Mouse (Mus musculus): ENCODE results near the gene Sirt3.
"Not testable (repeated sequence)": the region's sequence is repeated elsewhere in the genome, so short reads cannot be mapped to it uniquely, and the experiment has no call there.

Sirt3 gene

DNA sequence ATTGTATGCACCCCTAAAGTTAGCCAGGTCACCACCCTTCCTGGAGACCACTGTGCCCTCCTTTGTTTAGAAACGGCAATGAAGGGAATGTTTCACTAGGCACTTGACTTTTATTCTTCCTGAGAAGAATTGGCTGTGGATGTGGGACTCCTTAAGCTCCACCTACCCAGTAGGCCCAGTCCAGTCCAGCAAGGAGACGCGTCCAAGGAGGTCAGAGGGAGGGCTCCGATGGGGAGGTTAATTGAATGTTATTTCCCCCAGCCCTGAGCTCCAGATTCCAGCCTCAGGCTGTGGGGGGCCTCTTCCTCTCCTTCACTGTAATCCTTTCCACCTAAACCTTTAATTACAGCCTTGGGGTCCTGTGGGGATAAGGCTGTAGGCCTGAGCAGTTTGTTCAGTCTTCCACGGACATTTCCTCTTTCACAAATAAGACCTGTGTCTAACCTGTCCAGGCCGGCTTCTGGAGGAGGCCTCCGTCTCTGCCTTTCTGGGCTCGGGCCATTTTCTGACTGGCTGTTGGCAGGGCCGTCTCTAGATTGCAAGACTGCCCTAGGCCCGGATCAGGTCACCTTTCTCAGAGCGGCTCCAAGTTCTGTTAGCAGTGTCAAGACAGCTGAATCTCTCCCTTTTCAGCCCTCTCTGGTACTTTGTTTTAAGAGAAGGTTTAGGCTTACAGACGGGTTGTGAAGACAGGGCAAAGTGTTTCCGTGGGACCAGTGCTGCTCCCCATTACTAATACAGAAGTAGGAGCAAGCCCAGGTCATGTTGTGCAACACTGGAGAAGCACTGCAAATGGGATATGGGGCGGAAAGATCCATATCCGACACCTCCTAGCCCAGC lies 20.1 kb upstream of the Sirt3 start:
- in situ Hi-C loops (cut with MboI; ENCODE audit: low pct_unique_long_range_greater_than_20kb in 1 of 2, low sequenced_read_pairs in 2 of 2, unreplicated experiment in 1 of 2): loop anchor here in 1 of 2 experiments (5.0 to 25.0 kb wide), 2 partner anchors 60 to 285 kb away; partner anchors contain the start of genes Hras and Lrrc56

DNA sequence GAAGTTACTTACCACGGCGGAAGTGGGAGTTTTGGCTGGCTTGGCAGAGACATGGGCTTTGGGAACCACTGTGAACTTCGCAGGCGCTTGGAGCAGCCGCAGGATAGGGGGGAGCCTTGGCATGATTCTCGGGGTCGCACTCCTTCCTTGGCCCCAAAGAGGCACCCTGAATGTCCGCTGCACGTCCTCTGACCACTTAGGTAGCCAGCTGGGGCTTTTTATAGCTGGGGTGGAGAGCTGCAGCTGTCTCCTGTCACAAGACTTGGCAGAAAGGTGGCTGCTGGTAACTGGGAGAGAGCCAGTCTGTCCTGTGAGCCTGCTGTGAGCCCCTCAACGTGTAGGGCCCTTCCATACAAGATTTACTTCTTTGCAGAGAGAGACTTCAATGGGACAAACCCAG lies 18.1 kb upstream of the Sirt3 start, which contains the start of gene Cox8b:
Gene Cox8b (minus strand): TSS at position 227 of the 400 bp plus-strand sequence.
- in situ Hi-C loops (cut with MboI; ENCODE audit: low pct_unique_long_range_greater_than_20kb in 1 of 2, low sequenced_read_pairs in 2 of 2, unreplicated experiment in 1 of 2): loop anchor here in 1 of 2 experiments (5.0 to 25.0 kb wide), 2 partner anchors 58 to 287 kb away; partner anchors contain the start of genes Hras and Lrrc56

DNA sequence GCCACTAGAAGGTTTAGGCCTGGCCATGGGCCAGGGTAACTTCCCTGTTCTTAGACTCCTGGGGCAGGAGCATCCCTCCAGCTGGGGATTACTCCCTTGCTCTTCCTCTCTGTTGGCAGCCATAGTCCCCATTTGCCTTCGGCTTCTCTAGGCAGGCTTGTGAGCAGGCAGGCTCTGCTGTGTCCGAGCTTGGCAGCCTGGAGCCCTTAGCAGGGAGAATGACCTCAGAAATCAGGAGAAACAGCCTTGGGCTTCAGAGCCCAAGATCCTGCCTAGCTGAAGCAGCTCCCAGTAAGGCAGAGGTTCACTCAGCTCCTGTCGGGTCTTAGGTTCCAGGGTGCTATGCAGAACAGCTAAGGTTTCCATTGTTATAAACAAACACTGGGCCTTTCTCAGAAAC lies 17.0 kb upstream of the Sirt3 start:
- in situ Hi-C loops (cut with MboI; ENCODE audit: low pct_unique_long_range_greater_than_20kb in 1 of 2, low sequenced_read_pairs in 2 of 2, unreplicated experiment in 1 of 2): loop anchor here in 1 of 2 experiments (5.0 kb wide), 1 partner anchor 52 kb away; the partner anchor contains the start of genes Odf3 and Scgb1c1

DNA sequence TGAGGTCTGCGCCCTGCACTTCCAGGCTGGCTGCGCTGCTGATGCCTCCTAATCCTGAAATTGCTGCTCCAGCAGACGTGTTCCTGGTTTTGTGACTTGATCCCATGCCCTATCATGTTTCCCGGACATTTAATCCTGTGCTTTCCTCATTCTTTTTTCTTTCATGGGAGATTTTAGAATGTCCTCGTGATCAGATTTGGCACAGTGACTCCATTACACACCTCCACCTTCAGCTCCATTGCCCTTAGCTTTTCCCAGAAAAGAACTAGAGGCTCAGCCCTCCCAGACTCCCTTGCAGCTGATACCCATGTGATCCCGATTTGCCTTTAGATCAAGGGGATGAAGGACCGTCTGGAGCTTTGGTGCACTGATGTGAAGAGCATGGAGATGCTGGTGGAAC lies 15.8 kb upstream of the Sirt3 start:
- in situ Hi-C loops (cut with MboI; ENCODE audit: low pct_unique_long_range_greater_than_20kb in 1 of 2, low sequenced_read_pairs in 2 of 2, unreplicated experiment in 1 of 2): loop anchor here in 1 of 2 experiments (5.0 kb wide), 1 partner anchor 51 kb away; the partner anchor contains the start of genes Odf3 and Scgb1c1

DNA sequence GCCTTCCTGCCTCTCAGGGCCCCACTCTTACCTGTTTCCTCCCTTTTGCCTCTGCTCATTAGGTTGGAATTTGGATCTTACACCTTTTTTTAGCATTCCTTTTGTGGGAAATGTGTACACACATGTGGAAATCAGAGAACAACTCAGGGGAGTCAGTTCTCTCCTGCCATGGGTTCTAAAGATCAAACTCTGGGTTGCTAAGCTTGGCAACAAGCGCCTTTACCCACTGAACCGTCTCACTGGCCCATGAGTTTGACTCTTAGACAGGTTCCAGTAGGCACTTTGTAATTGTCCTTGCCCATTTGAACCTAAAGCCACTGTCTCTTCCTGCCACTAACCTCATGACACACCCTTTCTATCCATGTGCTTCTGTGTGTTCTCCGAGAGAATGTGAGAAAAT lies 12.5 kb upstream of the Sirt3 start:
- in situ Hi-C loops (cut with MboI; ENCODE audit: low pct_unique_long_range_greater_than_20kb in 1 of 2, low sequenced_read_pairs in 2 of 2, unreplicated experiment in 1 of 2): loop anchor here in 1 of 2 experiments (5.0 kb wide), 1 partner anchor 47 kb away; the partner anchor contains the start of genes Odf3 and Scgb1c1

DNA sequence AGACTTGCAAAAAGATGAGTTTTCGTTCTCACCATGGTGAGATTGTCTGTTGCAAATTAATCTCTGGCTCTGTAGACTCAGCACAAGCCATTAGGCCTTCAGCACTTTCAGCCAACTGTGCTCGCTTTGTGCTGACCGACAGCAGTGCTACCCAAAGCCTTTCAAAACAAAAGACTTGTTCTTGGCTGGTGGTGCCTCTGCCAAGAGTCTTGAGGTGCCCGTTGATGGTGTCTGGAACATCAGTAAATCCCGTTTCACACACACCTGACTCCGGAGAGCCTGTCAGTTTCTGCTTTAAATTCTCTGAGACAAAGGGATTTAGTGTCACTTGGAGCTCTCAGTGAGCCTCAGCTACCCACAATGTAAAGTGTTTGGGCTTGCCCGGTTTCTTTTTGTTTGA lies 11.9 kb upstream of the Sirt3 start:
- in situ Hi-C loops (cut with MboI; ENCODE audit: low pct_unique_long_range_greater_than_20kb in 1 of 2, low sequenced_read_pairs in 2 of 2, unreplicated experiment in 1 of 2): no loop called here

DNA sequence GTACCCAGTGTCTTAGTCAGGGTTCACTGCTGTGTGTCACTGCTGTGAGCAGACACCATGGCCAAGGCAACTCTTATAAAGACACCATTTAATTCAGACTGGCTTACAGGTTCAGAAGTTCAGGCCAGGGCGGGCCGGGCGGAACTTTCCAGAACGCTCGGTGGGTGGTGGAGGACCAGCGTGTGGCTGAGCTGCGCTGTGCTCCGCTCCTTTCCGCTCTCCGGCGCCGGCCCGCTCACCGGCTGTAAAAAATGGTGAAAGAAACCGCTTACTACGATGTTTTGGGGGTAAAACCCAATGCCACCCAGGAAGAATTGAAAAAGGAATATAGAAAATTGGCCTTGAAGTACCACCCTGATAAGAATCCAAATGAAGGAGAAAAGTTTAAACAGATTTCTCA lies 8.5 kb upstream of the Sirt3 start:
- in situ Hi-C loops (cut with MboI; ENCODE audit: low pct_unique_long_range_greater_than_20kb in 1 of 2, low sequenced_read_pairs in 2 of 2, unreplicated experiment in 1 of 2): not testable (repeated sequence)

DNA sequence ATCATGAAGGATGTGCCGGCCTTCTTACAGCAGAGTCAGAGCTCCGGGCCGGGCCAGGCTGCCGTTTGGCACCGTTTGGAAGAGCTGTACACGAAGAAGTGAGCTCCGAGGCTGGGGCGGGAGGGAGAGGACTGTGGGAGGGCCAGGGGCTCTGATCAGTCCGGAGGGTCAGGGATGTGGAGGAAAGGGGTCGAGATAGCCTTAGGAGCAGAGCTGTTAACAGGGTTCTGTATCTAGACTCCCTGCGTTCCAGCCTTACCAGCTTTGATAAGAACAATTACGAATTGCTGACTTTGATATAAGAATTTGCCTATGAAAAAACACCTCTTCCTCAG lies 327 bp upstream of the Sirt3 start:
- in situ Hi-C loops (cut with MboI; ENCODE audit: low pct_unique_long_range_greater_than_20kb in 1 of 2, low sequenced_read_pairs in 2 of 2, unreplicated experiment in 1 of 2): no loop called here

DNA sequence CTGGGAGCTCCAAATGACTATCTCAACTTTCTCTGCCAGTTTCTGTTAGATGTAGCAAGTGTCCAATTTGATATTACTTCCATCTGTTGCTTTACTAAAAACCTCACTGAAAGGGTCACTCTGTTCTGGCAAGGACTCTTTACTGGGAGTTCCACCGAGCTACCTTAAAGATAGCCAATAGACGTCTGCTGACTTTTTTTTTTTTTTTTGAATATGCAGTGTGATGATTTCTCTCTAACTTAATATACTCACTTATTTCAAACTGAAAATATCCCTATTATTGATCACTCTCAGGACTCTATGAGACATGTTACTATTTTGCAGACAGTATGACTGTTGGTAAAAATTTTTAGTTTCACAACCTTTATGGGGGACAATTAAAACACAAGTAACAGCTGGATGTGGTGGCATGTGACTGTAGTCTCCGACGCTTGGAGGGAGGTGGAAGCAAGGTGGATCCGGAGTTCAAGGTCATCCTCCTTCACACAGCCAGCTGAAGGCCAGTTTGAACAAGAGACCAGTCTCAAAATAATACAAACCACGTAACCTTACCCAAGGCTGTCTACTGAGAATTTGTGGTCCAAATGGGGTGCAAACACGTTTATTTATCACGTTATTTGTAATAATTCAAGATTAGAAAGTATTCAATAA lies 1.1 kb downstream of the Sirt3 start:
- in situ Hi-C loops (cut with MboI; ENCODE audit: low pct_unique_long_range_greater_than_20kb in 1 of 2, low sequenced_read_pairs in 2 of 2, unreplicated experiment in 1 of 2): no loop called here

DNA sequence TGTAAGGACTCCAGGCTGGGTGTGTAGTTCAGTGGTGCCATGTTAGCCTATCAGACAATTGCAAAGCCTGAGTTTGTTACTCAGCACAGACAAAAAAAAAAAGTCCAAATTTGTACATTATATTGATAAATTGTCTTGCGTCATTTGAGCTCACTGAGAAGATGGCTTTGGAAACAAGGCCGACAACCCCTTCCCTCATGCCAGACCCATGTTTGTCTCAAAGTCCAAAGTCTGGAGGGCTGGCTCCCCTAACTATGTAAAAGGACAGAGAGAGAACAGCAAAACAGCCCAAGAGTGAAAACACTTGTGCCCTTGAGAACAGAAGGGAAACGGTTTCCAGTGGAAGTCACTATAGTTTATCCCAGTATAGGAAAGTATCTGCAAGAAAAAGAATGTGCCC lies 1.7 kb downstream of the Sirt3 start:
- in situ Hi-C loops (cut with MboI; ENCODE audit: low pct_unique_long_range_greater_than_20kb in 1 of 2, low sequenced_read_pairs in 2 of 2, unreplicated experiment in 1 of 2): no loop called here

DNA sequence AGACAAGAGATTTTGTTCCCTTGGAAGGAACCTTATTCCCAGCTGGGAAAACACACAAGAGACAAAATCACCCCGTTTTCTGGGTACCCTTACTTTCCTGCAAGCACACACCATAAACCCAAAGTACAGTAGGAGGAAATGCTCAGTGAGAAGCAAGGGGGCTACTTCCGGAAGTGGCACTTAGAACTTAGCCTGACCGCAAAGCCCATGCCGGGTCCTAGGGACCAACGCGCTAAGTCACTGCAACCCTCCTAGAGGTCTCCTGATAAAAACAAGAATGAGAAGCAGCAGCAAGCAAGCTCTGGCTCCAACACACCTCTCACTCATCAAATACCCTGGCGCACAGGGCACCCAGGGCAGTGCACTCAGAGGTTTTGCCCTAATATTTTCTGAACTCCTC lies 2.8 kb downstream of the Sirt3 start:
- in situ Hi-C loops (cut with MboI; ENCODE audit: low pct_unique_long_range_greater_than_20kb in 1 of 2, low sequenced_read_pairs in 2 of 2, unreplicated experiment in 1 of 2): no loop called here

DNA sequence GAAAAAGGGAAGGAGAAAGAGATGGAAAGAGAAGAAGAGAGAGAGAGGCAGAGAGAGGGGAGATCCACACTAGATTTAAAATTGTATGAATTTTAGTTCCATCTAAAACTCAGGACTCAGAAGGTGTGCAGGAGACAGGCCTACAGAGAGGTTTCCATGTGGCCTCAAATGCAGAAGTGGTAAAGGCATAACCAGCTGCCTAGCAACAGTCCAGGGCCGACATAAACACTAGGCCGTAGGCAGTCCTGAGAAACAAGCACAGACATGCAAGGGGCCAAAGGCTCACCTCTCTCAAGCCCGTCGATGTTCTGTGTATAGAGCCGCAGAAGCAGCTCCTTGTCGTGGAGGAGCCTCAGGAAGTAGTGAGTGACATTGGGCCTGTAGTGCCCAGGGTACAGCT lies 4.7 kb downstream of the Sirt3 start:
- in situ Hi-C loops (cut with MboI; ENCODE audit: low pct_unique_long_range_greater_than_20kb in 1 of 2, low sequenced_read_pairs in 2 of 2, unreplicated experiment in 1 of 2): no loop called here

DNA sequence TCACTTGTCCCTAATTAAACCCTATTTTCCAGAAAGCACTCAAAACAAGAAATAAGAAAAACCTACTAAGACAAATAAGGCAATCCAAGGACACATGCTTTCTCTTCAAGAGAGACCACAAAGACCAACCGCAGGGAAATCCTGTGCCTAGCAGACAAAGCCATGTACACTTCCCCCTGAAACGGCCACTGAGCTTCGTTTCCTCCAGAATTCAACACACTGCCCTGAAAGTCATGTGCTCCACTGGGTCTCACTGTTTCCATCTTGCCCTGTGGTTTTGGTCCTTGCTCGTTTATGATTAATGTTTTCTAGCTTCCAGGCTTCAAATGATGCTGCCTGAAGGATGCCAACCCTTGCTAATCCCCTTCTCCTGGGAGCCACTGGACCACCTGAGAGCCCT lies 7.9 kb downstream of the Sirt3 start:
- in situ Hi-C loops (cut with MboI; ENCODE audit: low pct_unique_long_range_greater_than_20kb in 1 of 2, low sequenced_read_pairs in 2 of 2, unreplicated experiment in 1 of 2): no loop called here

DNA sequence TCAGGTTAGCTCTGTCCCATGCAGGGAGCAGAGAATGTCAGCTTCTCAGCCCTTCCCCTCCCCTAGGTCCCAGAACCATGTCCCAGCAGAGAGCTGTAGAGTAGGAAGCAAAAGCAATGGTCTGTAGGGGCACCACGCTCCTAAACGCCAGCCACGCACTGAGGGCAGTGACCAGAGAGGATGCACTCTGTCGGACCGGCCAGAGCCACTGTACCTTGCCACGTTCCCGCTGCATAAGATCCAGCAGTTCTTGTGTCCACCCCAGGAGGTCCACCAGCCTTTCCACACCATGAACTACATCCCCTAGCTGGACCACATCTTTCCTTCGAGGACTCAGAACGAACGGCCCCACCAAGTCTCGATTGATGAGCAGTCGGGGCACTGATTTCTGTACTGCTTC lies 17.3 kb downstream of the Sirt3 start:
- in situ Hi-C loops (cut with MboI; ENCODE audit: low pct_unique_long_range_greater_than_20kb in 1 of 2, low sequenced_read_pairs in 2 of 2, unreplicated experiment in 1 of 2): no loop called here

DNA sequence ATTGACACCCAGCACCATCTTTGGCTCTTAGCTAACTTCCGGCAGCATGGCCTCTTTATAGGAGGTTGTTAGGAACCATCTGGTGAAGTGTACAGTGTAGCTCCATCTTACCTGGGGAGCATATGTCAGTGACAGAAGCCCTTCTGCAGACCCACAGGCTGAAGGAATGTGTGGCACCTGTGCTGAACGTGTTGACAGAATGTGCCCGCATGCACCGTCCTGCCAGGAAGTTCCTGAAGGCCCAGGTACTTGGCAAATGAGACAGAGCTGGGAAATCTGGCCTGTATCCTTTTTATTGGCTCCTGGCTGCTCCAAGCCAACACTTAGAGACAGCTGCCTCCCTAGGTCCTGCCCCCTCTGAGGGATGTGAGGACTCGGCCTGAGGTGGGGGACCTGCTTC lies 21.4 kb downstream of the Sirt3 start:
- in situ Hi-C loops (cut with MboI; ENCODE audit: low pct_unique_long_range_greater_than_20kb in 1 of 2, low sequenced_read_pairs in 2 of 2, unreplicated experiment in 1 of 2): no loop called here

DNA sequence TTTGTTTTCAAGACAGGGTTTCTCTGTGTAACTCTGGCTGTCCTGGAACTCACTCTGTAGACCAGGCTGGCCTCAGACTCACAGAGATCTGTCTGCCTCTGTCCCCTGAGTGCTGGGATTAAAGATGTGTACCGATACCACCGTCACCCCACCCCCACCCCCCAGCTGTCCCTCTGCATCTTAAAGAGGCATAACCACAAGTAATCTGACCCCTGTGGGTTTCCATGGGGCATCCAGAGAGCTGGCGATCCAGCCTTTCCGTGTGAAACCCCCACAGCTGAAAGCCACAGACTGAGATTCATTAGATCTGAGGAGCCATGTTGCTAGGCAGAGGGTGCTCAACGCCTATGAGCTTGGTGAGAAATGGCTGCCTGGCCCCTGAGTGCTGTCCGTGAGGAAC lies 22.1 kb downstream of the Sirt3 start:
- in situ Hi-C loops (cut with MboI; ENCODE audit: low pct_unique_long_range_greater_than_20kb in 1 of 2, low sequenced_read_pairs in 2 of 2, unreplicated experiment in 1 of 2): no loop called here

DNA sequence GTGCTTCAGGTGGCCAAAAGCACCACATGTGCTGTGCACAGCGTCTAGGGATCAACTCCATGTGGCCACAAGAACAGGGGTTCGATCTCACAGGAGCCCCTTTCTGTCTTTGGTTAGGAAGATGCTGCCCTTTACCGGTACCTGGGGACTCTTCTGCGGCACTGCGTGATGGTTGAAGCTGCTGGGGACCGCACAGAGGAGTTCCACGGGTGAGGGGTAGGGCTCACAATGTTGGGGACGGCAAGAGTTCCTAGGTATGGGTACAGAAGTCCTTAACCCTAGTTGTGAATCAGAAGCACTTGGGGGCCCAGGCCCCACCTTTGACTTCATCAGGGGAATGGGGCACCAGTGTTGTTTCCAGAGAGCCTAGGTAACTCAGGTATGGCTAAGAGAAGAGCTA lies 23.4 kb downstream of the Sirt3 start:
- in situ Hi-C loops (cut with MboI; ENCODE audit: low pct_unique_long_range_greater_than_20kb in 1 of 2, low sequenced_read_pairs in 2 of 2, unreplicated experiment in 1 of 2): no loop called here

DNA sequence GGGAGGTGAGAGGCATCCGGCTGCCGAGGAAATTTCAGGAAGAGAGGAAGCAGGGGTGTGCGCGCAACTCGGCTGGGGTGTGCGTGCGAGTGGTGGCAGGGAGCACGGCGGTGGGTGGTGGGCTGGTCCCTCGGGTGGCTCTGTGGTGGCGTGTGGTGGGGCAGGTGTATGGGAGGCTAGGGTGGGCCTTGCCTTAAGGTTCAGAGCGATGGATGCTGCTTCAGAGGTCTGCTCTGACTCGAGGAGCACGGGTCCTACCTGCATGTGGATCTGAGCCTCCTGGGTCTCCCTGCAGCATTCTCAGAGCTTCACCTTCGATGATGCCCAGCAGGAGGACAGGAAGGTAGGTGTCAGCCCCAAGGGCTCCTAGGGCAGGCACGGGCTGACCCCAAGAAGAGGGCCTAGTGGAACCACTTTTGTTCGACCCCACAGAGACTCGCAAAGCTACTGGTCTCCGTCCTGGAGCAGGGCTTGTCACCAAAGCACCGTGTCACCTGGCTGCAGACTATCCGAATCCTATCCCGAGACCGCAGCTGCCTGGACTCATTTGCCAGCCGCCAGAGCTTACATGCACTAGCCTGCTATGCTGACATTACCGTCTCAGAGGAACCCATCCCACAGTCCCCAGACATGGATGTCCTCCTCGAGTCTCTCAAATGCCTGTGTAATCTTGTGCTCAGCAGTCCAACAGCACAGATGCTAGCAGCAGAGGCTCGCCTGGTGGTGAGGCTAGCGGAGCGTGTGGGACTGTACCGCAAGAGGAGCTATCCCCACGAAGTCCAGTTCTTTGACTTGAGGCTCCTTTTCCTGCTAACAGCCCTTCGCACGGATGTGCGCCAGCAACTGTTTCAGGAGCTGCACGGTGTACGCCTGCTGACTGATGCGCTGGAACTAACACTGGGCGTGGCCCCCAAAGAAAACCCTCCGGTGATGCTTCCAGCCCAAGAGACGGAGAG lies 24.3 kb downstream of the Sirt3 start, which contains the start of gene Bet1l:
Gene Bet1l (minus strand): TSS at position 28 of the 956 bp plus-strand sequence.
- in situ Hi-C loops (cut with MboI; ENCODE audit: low pct_unique_long_range_greater_than_20kb in 1 of 2, low sequenced_read_pairs in 2 of 2, unreplicated experiment in 1 of 2): no loop called here

All from mouse embryonic stem cell (cell line).